Mouse (Mus musculus) T-helper 2 cell (primary cell): ENCODE data around the gene Zfp366.

Experiments
- in situ Hi-C: fragments of 300-600 bp; cut with MboI, MseI; formaldehyde crosslinking; loops from one replicate; pipeline ENCODE4 v1.15.1; 2025; ENCODE audit warnings: high pct_unique_total_duplicates

The Zfp366 gene

GRCm38 (mm10) chr13:99226809-99227208, 42.2 kb downstream of the Zfp366 start:
- in situ Hi-C loops: no loop called here

DNA sequence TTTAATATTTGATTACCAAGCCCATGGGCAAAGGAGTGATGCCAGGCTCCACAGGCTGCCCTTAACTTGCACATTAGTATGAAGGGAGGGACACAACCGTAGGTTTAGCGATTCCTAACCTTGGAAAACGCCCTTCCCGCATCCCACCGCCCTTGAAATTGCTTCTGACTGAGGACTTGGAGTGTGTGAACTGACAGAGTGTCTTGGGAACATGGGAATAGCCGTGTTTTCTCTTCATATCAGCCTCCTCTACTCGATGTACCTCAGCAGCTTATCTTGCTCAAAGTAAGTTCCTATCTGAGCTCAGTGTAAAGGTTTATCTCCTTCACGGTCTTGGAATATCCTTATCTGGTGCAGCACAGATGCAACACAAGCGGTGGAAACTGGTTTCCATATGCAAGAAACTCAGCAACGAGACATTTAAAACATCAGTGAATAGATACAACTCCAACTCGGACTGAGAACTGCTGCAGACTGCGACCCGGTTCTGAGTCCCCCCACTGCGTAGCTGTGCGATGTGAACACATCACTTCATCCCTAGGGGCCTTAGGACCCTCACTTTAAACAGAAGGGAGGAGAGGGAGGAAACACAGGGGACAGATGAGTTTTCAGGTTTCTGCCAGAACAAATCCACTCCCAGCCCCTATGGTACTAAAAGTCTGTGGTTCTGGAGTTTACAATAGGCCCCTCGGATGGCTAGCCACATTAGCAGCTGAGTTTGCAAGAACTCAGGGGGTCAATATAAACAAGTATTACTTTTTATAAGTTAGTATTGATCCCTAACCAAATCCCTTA, 43.0 kb downstream of the Zfp366 start:
- in situ Hi-C loops: no loop called here

GRCm38 (mm10) chr13:99228821-99229570, 44.4 kb downstream of the Zfp366 start:
- in situ Hi-C loops: no loop called here

- in situ Hi-C loops: no loop called here
Observed at GRCm38 (mm10) chr13:99229641-99230494, 45.2 kb downstream of the Zfp366 start.

DNA sequence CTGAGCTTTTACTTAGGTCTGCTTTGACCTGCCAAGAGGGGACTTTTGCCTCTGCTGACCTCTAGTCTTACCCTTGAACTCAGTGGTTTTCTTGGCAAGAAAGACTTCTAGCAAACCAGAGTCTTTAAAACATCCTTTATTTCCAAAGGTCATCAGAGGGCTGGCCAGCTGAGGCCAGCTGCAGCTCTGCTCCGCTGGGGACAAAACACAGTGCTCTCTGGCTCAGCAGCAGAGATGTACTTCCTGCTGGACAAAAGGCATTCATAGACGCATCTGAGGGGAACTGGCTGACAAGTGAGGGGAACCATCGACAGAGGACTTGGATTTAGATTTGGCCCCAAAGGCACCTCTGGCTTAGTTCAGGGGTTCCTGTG, 45.9 kb downstream of the Zfp366 start:
- in situ Hi-C loops: no loop called here

DNA sequence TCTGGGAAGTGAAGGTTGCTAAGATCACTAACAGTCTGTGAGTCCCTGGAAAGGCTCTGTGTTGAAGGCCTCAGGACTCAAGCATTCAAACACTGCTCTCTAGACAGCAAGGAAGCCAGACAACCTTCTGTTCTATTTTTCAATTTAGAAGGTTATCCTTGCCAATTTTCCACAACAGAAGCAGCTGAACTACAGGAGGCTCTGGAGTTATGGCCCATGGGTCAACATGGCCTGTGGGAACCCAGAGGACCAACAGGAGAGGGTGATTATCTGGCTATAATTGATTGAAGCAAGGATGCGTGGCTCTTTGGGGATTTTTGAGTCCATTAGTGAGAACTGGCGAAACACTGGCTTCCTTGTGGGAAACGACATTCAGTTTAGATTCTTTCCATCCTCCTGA, 48.7 kb downstream of the Zfp366 start:
- in situ Hi-C loops: no loop called here

DNA sequence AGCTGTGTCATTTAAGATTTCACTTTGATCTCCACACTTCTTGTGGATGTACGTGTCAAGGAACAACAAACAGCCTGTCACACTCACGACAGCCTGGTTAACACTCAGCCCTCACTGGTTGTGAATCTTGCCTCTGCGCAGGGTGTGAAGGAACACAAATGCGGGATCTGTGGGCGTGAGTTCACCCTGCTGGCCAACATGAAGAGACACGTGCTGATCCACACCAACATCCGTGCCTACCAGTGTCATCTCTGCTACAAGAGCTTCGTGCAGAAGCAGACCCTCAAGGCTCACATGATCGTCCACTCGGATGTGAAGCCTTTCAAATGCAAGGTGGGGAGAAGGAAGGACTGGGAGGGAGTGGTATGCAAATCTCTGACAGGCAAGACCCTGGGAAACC, 49.3 kb downstream of the Zfp366 start:
- in situ Hi-C loops: no loop called here

DNA sequence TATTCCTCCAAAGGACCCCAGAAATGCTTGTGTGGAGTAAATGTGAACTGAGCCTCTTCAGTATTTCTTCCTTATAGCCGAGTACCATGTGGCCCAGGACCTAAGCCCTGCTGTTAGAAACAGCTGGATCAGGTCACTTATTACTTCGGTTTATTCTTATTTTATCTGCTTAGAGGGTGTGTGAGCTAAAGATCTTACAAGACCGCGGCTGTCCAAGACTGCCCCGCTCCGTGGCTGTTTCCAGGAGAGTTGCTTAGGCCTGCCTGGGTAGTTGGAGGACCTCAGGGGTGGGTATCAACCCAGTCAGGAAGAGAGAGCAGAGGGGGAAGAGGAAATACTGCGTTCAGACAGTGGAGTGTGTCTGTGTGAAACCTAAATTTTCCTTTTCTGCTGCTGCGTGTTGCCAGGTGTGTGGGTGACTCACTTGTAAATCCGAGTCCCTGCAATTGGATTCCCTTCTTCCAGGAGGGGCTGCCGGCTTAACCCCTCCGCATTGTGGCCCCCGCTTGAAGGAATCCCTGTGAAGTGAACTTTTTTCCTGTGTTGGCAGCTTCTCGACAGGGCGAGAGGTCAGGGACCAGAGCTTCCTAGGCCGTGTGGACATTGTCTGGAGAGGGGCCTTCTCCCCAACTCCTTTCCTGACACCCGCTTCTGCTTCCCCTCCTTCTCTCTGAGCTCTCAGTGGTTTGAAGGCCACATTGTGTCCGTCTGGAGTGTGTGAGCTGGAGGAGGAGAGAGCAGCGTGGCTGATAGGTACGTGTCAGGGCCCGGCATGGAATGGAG, 51.0 kb downstream of the Zfp366 start:
- in situ Hi-C loops: no loop called here

GRCm38 (mm10) chr13:99236222-99236621, 51.6 kb downstream of the Zfp366 start:
- in situ Hi-C loops: no loop called here

- in situ Hi-C loops: no loop called here
Observed at GRCm38 (mm10) chr13:99237122-99237521, 52.5 kb downstream of the Zfp366 start.

DNA sequence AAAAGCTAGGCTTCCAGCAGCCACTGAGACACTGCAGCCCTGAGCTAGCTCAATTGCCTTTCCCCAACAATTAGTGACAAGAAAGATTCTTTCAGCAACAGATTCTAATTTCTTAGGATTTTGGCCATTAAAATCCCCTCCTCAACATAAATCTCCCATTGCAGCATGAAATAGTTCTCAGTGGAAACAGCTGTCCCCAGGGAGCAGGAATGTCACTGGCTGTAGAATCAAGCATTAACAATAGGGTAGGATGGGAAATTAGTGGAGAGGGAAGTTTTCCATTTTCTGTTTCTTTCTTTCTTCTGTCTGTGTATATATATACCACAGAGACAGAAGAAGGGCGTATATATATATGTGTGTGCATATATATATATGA, 53.2 kb downstream of the Zfp366 start:
- in situ Hi-C loops: no loop called here

DNA sequence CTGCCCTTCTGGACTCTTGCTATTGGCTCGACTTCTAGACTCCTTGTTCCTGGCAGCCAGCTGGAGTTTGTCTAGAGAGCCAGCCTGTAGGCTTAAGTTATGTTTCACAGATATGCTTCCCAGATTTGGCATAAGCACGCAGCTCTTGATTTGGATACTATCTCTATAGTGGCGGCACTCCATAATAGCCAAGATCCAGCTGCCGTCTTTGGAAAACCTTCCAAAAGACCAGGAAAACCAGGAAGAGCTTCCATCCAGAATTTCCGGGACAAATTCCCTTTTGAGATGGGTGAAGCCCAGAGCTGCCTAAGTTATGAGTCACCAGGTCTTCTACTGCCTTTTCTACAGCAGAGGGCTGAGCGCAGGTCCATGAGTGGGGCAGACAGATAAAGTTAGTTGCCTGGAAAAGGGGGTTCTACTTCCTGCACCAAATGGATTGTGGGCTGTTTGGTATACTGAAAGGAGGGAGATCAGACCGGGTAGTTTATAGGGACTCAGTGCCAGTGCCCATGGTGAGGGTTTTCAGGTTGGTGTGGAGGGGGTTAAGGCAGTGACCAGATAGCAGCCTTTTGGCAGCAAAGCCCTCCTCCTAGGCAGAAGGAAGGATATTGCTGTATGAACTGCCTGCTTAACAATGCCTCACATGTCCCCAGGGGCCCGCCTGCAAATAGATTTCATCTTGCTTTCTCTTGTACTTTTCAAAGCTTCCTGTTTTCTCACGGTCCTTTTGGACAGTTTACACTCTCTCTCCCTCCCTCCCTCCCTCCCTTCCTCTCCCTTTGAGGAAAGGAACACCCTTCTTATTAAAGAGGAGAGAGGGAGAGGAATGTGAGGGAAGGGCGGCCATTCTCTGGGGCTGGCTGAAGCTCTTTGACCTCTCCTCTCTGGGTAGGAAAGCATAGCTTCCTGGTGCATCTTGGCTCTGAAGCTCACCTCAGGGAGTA, 53.9 kb downstream of the Zfp366 start:
- in situ Hi-C loops: no loop called here

- in situ Hi-C loops: no loop called here
Observed at GRCm38 (mm10) chr13:99239161-99239530, 54.5 kb downstream of the Zfp366 start.

DNA sequence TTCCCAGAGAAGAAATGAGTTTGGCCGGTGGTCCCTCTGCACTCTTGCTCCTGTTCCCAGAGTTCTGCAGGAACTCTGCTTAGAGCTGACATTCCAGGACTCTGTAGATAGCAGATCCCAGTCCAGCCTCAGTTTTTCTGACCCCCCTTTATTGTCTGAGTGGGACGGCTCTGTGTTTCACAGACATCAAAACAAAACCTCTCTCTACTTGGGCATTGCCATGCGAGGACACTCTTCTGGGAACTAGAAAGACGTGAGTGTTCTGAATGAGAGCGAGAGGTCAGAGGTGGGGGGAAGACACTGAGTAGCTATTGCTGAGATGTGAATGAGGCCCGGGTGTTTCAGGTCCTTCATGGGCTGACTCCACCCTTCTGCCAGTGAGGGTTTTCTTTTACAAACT, 55.1 kb downstream of the Zfp366 start:
- in situ Hi-C loops: no loop called here

DNA sequence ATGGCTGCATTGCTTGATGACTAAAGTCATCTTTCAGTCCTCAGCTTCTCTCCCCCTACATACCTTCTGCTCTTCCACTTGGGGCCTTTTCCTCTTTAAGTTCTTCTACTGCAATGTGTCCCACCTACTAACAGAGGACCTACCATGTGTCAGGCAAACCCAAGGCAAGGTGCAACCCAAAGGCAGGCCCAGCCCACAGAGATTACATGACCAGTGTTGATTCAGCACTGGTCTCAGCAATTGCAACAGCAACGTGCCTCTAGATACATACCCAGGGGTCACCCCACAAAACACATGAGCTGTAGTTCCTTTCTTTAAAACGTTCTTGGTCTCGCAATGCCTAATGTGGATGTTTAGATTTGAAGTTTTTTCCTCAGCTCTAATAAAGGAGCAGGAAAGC, 57.4 kb downstream of the Zfp366 start:
- in situ Hi-C loops: no loop called here

GRCm38 (mm10) chr13:99242895-99243294, 58.3 kb downstream of the Zfp366 start:
- in situ Hi-C loops: no loop called here

DNA sequence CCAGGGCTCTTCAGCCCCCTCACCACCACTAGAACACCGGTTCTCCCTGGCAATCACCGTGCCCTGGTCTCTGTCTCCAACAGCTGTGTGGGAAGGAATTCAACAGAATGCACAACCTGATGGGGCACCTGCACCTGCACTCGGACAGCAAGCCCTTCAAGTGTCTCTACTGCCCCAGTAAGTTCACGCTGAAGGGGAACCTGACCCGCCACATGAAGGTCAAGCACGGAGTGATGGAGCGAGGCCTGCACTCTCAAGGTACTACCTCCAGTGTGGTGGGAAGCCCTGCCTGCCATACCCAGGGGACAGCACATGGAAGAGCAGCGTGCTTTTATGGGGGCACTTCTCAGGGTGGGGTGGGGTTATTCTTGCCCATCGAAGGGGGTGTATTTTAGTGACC, 59.2 kb downstream of the Zfp366 start:
- in situ Hi-C loops: no loop called here

GRCm38 (mm10) chr13:99244471-99244870, 59.8 kb downstream of the Zfp366 start:
- in situ Hi-C loops: no loop called here

- in situ Hi-C loops: no loop called here
Observed at GRCm38 (mm10) chr13:99244896-99245295, 60.3 kb downstream of the Zfp366 start.

DNA sequence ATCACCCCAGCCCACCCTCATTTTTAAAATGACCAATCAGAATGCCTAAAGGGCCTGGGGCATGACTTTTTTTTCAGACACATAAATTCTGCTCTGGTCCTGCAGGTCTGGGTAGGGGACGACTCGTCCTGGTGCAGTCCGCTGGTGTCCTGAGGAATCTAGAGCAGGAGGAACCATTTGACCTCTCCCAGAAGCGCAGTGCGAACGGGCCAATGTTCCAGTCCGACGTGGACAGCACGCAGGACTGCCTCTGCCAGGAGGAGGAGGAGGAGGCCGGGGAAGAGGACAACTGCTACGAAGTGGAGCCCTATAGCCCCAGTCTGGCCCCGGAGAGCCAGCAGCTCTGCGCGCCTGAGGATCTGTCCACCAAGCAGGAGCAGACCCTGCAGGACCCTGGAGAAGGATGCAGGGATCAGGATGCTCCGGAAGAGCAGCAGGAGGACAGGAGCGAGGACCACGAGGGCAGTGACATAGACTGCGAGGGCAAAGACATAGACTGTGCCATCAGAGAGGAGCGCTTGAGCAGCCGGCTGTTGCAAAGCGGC, 61.4 kb downstream of the Zfp366 start:
- in situ Hi-C loops: no loop called here
